Mouse (Mus musculus): ENCODE measurements around the gene Catip. TPM values are rescaled to one million over a fixed set of nuclear protein-coding genes. Genes with fewer than 3 reads are reported as not detected.

Catip gene
- polyA plus RNA-seq (2021; fragmentation: Nextera tagmentation): 0.73 and 0.80 TPM in 2 replicates
- long read RNA-seq, experiment 1, partial matches to known transcripts: 5 of 15 reads
- long read RNA-seq, experiment 1, other reads (novel, unspliced or antisense): 8 of 15 reads
- long read RNA-seq, experiment 2, partial matches to known transcripts: 0 of 2 reads
- long read RNA-seq, experiment 2, other reads (novel, unspliced or antisense): 2 of 2 reads

GRCm38 (mm10) chr1:74361812-74362211 lies at the start of gene Catip:
Gene Catip, plus strand, starts transcription at chr1:74362108.

GRCm38 (mm10) chr1:74374980-74375379 lies 13.1 kb downstream of the Catip start, which contains the start of gene Slc11a1:
Gene Slc11a1, plus strand, starts transcription at chr1:74375195.

GRCm38 (mm10) chr1:74390924-74391748 lies 29.2 kb downstream of the Catip start, which contains the start of gene Ctdsp1:
Gene Ctdsp1, plus strand, starts transcription at chr1:74391509.

GRCm38 (mm10) chr1:74408589-74409504 lies 46.9 kb downstream of the Catip start, which contains the start of gene Vil1:
Gene Vil1, plus strand, starts transcription at chr1:74409376.

Other genes with a start within 250 kb of the Catip start
- gene Tns1, start 237.7 kb upstream of the Catip start, polyA plus RNA-seq (2021; fragmentation: Nextera tagmentation): 8.0 and 15.0 TPM in 2 replicates
- gene Rufy4, start 236.6 kb upstream of the Catip start, polyA plus RNA-seq (2021; fragmentation: Nextera tagmentation): not detected in 2 replicates
- gene Cxcr2, start 208.1 kb upstream of the Catip start, polyA plus RNA-seq (2021; fragmentation: Nextera tagmentation): not detected in 2 replicates
- not detected in 2 replicates for gene Cxcr1, start 167.5 kb upstream of the Catip start, polyA plus RNA-seq (2021; fragmentation: Nextera tagmentation)
- gene Arpc2, start 126.0 kb upstream of the Catip start, polyA plus RNA-seq (2021; fragmentation: Nextera tagmentation): 140 and 213 TPM in 2 replicates
- not detected in 2 replicates for gene Gpbar1, start 83.6 kb upstream of the Catip start, polyA plus RNA-seq (2021; fragmentation: Nextera tagmentation)
- 211 and 254 TPM in 2 replicates for gene Aamp, start 77.4 kb upstream of the Catip start, polyA plus RNA-seq (2021; fragmentation: Nextera tagmentation)
- gene Pnkd, start 77.2 kb upstream of the Catip start, polyA plus RNA-seq (2021; fragmentation: Nextera tagmentation): 214 and 279 TPM in 2 replicates
- 28.0 and 40.1 TPM in 2 replicates for gene Tmbim1, start 56.5 kb upstream of the Catip start, polyA plus RNA-seq (2021; fragmentation: Nextera tagmentation)
- 1.5 and 2.1 TPM in 2 replicates for gene Slc11a1, start 13.1 kb downstream of the Catip start, polyA plus RNA-seq (2021; fragmentation: Nextera tagmentation)
- gene Ctdsp1, start 29.4 kb downstream of the Catip start, polyA plus RNA-seq (2021; fragmentation: Nextera tagmentation): 4.5 and 7.5 TPM in 2 replicates
- 0.20 and 0.38 TPM in 2 replicates for gene Vil1, start 47.3 kb downstream of the Catip start, polyA plus RNA-seq (2021; fragmentation: Nextera tagmentation)
- gene Cnot9, start 143.9 kb downstream of the Catip start, polyA plus RNA-seq (2021; fragmentation: Nextera tagmentation): 18.9 and 20.1 TPM in 2 replicates
- 11.9 and 16.0 TPM in 2 replicates for gene Plcd4, start 180.8 kb downstream of the Catip start, polyA plus RNA-seq (2021; fragmentation: Nextera tagmentation)
- 12.7 and 18.1 TPM in 2 replicates for gene Usp37, start 182.2 kb downstream of the Catip start, polyA plus RNA-seq (2021; fragmentation: Nextera tagmentation)
- 6.0 and 7.1 TPM in 2 replicates for gene Zfp142, start 226.1 kb downstream of the Catip start, polyA plus RNA-seq (2021; fragmentation: Nextera tagmentation)
- gene Bcs1l, start 226.2 kb downstream of the Catip start, polyA plus RNA-seq (2021; fragmentation: Nextera tagmentation): 23.3 and 24.6 TPM in 2 replicates
- gene Rnf25, start 239.3 kb downstream of the Catip start, polyA plus RNA-seq (2021; fragmentation: Nextera tagmentation): 24.0 and 26.0 TPM in 2 replicates
- gene Stk36, start 239.3 kb downstream of the Catip start, polyA plus RNA-seq (2021; fragmentation: Nextera tagmentation): 0.83 and 0.85 TPM in 2 replicates